Mouse (Mus musculus): Measurements from ENCODE around the gene Olfr605. TPM values are rescaled to one million over a fixed set of nuclear protein-coding genes. Genes with fewer than 3 reads are reported as not detected.
"Not testable (repeated sequence)": the region's sequence is repeated elsewhere in the genome, so short reads cannot be mapped to it uniquely, and the experiment has no call there.

Olfr605 gene
- not detected in 2 replicates for polyA plus RNA-seq (2012; rRNA removed)

DNA sequence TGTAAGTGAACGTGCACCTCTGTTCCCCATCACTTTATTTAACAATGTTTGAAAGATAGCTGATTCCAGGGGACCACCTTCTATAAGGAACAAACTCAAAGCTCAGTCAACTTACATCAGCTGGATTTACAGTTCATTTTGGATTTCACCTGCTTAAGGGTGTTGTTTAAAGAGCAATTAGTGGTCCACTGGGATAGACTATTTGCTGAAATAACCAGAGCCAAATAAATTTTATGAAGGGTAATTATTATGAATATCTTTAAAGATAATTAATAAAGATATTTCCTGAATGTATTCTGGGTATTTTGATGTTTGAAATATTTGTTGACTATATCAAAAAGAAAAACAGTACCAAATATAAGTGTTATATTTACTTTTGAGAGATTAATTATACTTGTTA is at the start of gene Olfr605:
Gene Olfr605 (minus strand): TSS at position 101 of the 400 bp plus-strand sequence.
- no peak for DNase-seq (ENCODE audit: low spot score)

DNA sequence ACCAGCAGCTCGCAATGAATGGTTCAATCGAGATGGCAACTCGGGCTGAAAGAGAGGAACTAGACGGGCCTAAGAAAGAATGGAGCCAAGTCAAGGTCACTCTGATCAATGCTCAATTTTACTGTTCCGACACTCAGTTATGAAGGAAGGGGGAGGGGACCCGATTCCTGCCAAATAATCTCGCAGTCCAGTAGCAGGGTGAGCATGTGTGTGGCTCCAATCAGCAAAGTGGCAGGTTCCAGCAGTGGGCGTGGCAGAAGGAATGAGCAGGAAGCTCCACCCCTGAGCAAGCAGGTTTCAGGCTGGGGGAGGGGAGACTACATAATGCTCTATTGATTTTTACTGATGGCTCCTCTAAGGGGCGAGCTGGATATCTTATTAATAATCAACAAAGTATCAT is 31.9 kb upstream of the Olfr605 start:
- DNase-seq (ENCODE audit: low spot score): not testable (repeated sequence)

DNA sequence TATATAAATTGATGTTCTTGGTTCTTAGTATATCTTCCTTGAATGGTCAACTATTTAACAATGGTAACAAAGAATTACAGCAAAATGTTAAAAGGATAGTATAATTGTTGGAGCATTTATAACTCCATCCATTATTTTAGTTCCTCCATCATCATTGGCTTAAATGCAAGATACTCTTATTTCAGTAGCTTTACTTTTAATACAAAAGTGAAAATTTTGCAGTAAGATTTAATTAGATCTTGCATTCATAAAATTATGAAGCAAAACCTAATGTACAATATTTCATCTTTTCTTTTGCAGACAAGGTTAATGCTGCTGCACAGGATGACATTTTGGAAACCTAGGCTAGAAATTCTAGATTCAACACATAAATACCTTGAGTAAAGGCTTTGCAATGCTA is 24.3 kb upstream of the Olfr605 start, which contains the start of gene Olfr608:
Gene Olfr608 (plus strand): TSS at position 301 of the 400 bp plus-strand sequence.
- DNase-seq (ENCODE audit: low spot score): no peak

DNA sequence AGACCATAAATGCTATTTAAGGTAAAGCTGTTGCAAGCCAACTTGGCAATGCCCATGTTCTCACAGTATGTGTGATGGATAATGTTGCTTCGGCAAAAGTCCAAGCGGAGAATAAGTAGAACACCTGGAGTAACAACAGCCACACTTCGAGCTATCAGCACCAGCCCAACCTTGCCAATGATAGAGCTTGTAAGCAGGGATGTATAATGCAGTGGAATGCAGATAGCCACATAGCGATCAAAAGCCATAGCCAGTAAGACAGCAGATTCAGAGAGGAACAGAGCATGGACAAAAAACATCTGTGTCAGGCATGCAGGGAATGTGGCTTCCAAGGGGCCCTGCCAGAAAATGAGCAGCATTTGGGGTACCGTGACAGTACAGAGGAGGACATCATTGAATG is 15.4 kb upstream of the Olfr605 start:
- no peak for DNase-seq (ENCODE audit: low spot score)

DNA sequence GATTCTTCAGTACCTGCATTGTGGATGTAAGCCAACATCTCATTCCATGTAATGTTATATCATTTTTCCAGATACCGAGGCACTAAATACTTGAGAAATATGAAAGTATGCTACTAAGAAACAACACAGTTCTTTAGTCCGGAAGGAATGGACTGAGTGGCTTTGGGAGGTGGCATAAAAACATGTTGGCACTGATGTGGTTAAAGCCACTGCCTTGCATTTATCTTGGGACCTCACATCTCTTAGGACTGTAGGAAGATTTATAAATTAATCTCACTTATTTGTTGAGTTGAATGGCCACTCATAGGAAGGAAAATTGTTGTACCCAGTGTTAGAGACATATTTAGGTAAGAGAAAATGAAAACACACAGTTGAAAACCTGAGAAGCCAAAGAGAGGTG is 3.5 kb upstream of the Olfr605 start, which contains the start of gene Olfr606:
Gene Olfr606 (plus strand): TSS at position 301 of the 400 bp plus-strand sequence.
- no peak for DNase-seq (ENCODE audit: low spot score)

DNA sequence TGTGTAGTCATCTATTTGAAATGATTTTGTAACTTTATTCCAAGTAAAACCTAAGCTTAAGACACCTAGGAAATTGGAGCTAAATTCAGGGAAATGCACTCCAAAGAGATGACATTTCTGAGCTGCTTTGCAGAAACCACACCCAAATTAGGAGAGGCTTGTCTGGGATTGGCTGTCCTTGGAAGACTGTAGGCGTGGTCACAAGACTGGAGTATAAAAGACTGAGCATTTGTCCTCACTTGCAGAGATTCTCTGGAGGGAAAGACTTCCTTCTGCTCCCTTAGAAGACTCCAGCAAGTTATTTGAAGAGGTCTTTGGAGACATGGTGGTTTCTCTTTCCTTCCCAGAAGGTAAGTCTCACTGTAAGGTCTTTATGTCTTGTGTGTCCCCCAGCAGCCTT is 30.5 kb downstream of the Olfr605 start, which contains the start of gene Usp17lc:
Gene Usp17lc (plus strand): TSS at position 301 of the 400 bp plus-strand sequence.
- DNase-seq (ENCODE audit: low spot score): not testable (repeated sequence)

DNA sequence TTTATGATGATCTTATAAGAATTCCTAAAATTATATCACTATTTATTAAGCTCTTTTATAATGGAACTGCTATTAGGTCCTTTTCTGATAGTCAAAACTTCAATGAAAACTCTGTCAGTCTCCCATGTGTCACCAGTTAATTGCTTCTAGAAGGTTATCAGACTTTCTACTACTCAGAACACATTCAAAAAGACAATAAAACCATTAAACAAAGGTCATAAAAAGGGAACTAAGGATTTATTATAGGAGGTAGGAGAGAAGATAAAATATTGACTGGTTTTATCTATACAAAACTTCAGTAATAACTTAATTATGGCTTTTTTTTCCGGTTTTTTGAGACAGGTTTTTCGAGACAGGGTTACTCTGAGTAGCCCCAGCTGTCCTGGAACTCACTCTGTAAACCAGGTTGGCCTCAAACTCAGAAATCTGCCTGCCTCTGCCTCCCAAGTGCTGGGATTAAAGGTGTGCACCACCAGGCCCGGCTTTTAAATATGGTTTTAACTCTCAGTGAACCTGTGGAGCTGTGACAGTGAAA is 38.7 kb downstream of the Olfr605 start:
- not testable (repeated sequence) for DNase-seq (ENCODE audit: low spot score)

DNA sequence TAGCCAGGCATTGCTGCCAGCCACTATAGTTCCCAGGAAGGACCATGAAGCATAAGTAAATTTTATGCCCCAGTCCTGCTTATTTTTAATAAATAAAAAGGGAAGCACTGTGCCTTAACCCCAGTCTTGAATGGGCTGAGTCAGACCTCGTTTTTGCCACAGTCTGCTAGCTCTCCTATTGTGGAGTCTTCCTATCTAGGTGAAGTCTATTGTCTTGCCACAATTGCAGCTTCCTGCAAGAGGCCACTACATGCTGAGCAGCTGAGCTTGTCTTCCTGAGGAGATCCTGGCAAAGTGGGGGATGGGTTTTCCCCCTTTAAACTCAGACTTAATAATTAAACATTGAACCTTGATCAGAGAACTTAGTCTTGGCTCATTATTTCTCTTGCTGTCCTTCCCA is 46.3 kb downstream of the Olfr605 start:
- DNase-seq (ENCODE audit: low spot score): no peak

DNA sequence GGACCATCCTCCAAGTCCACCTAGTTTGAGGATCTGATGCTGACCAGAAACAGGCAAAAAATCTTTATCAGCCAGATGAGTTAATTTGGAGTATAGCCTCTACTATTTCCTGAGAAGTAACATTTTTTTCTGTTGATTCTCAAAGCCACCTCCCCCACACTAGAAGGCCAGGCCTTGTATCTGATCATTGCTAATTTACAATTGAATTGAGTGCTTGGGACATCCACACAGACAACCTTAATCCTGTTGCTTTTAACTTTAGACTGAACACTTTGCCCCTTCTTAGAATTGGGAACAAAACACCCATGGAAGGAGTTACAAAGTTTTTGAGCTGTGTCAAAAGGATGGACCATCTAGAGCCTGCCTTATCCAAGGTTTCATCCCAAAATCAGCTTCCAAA is 47.5 kb downstream of the Olfr605 start:
- DNase-seq (ENCODE audit: low spot score): no peak

Other genes with a start within 250 kb of the Olfr605 start
- not detected in 2 replicates for gene Olfr593, start 233.6 kb downstream of the Olfr605 start, polyA plus RNA-seq (2012; rRNA removed)
- gene Olfr594, start 228.4 kb downstream of the Olfr605 start, polyA plus RNA-seq (2012; rRNA removed): not detected in 2 replicates
- gene Usp17ld, start 192.9 kb downstream of the Olfr605 start, polyA plus RNA-seq (2012; rRNA removed): not detected in 2 replicates
- not detected in 2 replicates for gene Olfr596, start 139.8 kb downstream of the Olfr605 start, polyA plus RNA-seq (2012; rRNA removed)
- not detected in 2 replicates for gene Olfr597, start 129.1 kb downstream of the Olfr605 start, polyA plus RNA-seq (2012; rRNA removed)
- gene Olfr598, start 121.9 kb downstream of the Olfr605 start, polyA plus RNA-seq (2012; rRNA removed): not detected in 2 replicates
- not detected in 2 replicates for gene Olfr599, start 109.5 kb downstream of the Olfr605 start, polyA plus RNA-seq (2012; rRNA removed)
- not detected in 2 replicates for gene Olfr600, start 95.8 kb downstream of the Olfr605 start, polyA plus RNA-seq (2012; rRNA removed)
- gene Olfr601, start 82.8 kb downstream of the Olfr605 start, polyA plus RNA-seq (2012; rRNA removed): not detected in 2 replicates
- not detected in 2 replicates for gene Olfr603, start 59.3 kb downstream of the Olfr605 start, polyA plus RNA-seq (2012; rRNA removed)
- not detected in 2 replicates for gene Usp17lc, start 30.4 kb downstream of the Olfr605 start, polyA plus RNA-seq (2012; rRNA removed)
- not detected in 2 replicates for gene Olfr606, start 3.6 kb upstream of the Olfr605 start, polyA plus RNA-seq (2012; rRNA removed)
- gene Olfr607, start 18.7 kb upstream of the Olfr605 start, polyA plus RNA-seq (2012; rRNA removed): not detected in 2 replicates
- not detected in 2 replicates for gene Olfr608, start 24.4 kb upstream of the Olfr605 start, polyA plus RNA-seq (2012; rRNA removed)
- gene Olfr609, start 52.6 kb upstream of the Olfr605 start, polyA plus RNA-seq (2012; rRNA removed): not detected in 2 replicates
- gene Olfr610, start 66.7 kb upstream of the Olfr605 start, polyA plus RNA-seq (2012; rRNA removed): not detected in 2 replicates
- gene Olfr611, start 75.4 kb upstream of the Olfr605 start, polyA plus RNA-seq (2012; rRNA removed): not detected in 2 replicates
- not detected in 2 replicates for gene Olfr612, start 97.3 kb upstream of the Olfr605 start, polyA plus RNA-seq (2012; rRNA removed)
- gene Olfr613, start 102.6 kb upstream of the Olfr605 start, polyA plus RNA-seq (2012; rRNA removed): not detected in 2 replicates
- gene Olfr615, start 110.6 kb upstream of the Olfr605 start, polyA plus RNA-seq (2012; rRNA removed): not detected in 2 replicates
- gene Olfr616, start 123.7 kb upstream of the Olfr605 start, polyA plus RNA-seq (2012; rRNA removed): not detected in 2 replicates
- not detected in 2 replicates for gene Olfr617, start 127.6 kb upstream of the Olfr605 start, polyA plus RNA-seq (2012; rRNA removed)
- not detected in 2 replicates for gene Olfr618, start 144.7 kb upstream of the Olfr605 start, polyA plus RNA-seq (2012; rRNA removed)
- gene Olfr619, start 155.1 kb upstream of the Olfr605 start, polyA plus RNA-seq (2012; rRNA removed): not detected in 2 replicates
- not detected in 2 replicates for gene Olfr620, start 167.1 kb upstream of the Olfr605 start, polyA plus RNA-seq (2012; rRNA removed)
- not detected in 2 replicates for gene Olfr622, start 197.3 kb upstream of the Olfr605 start, polyA plus RNA-seq (2012; rRNA removed)
- not detected in 2 replicates for gene Olfr623, start 218.3 kb upstream of the Olfr605 start, polyA plus RNA-seq (2012; rRNA removed)
- 0.01 and 0.03 TPM in 2 replicates for gene Olfr624, start 225.8 kb upstream of the Olfr605 start, polyA plus RNA-seq (2012; rRNA removed)
- gene Olfr625-ps1, start 237.3 kb upstream of the Olfr605 start, polyA plus RNA-seq (2012; rRNA removed): not detected in 2 replicates